Mouse (Mus musculus) intestine, embryonic 14.5 days (tissue): Measurements from ENCODE around the gene Piwil4. TPM values are rescaled to one million over a fixed set of nuclear protein-coding genes. Genes with fewer than 3 reads are reported as not detected.

Experiments used
- ATAC-seq: fragments of 200-750 bp; cut with Nextera tagmentation; replicated peaks from 2 replicates; pipeline ENCODE4 v1.8.0; 2017; ENCODE audit warnings: low read depth, moderate number of reproducible peaks, moderate TSS enrichment, moderate library complexity; ENCODE audit not compliant: low FRiP score, low TSS enrichment
- DNase-seq: peaks from one replicate; pipeline ENCODE4 v3.0.0-alpha.2; 2018; ENCODE audit warnings: low spot score
- H3K27ac ChIP-seq: fragments of 300-500 bp; sonication (generic); 2 replicates; pipeline ENCODE4 v1.5.1; 2014; ENCODE audit warnings: low read depth, mild to moderate bottlenecking, control low read depth
- H3K27me3 ChIP-seq: fragments of 300-500 bp; sonication (generic); replicated peaks from 2 replicates; pipeline ENCODE4 v1.6.1; 2014; ENCODE audit warnings: low read length, control low read depth; ENCODE audit not compliant: control insufficient read depth, insufficient read depth
- H3K36me3 ChIP-seq: fragments of 300-500 bp; sonication (generic); 2 replicates; pipeline ENCODE4 v1.6.1; 2014; ENCODE audit warnings: low read length, control low read depth; ENCODE audit not compliant: control insufficient read depth, insufficient read depth
- H3K4me1 ChIP-seq: fragments of 300-500 bp; sonication (generic); replicated peaks from 2 replicates; pipeline ENCODE4 v1.6.1; 2014; ENCODE audit warnings: low read length, control low read depth, mixed read lengths; ENCODE audit not compliant: control insufficient read depth, insufficient read depth
- H3K4me2 ChIP-seq: fragments of 300-500 bp; sonication (generic); 2 replicates; pipeline ENCODE4 v1.6.1; 2014; ENCODE audit warnings: low read length
- H3K4me3 ChIP-seq: fragments of 300-500 bp; sonication (generic); 2 replicates; pipeline ENCODE4 v1.5.1; 2014; ENCODE audit warnings: low read depth, low read length, control low read depth, mixed read lengths
- H3K9ac ChIP-seq: fragments of 300-500 bp; sonication (generic); 2 replicates; pipeline ENCODE4 v1.6.1; 2014; ENCODE audit warnings: mild to moderate bottlenecking, low read length
- H3K9me3 ChIP-seq: fragments of 300-500 bp; sonication (generic); 2 replicates; pipeline ENCODE4 v1.6.1; 2016; ENCODE audit warnings: low read length, control low read depth; ENCODE audit not compliant: control insufficient read depth
- WGBS: fragments of 180-500 bp; shearing (Covaris S2); extraction: QIAGEN DNeasy Blood & Tissue Kit; methylation state at CpG from one replicate; pipeline ENCODE4 v1.1.7; 2014; 5-methylcytosine and 5-hydroxymethylcytosine counted together
- polyA plus RNA-seq: library from polyadenylated mRNA; unstranded; fragments of >200 nt; fragmentation: Nextera tagmentation; extraction: Ambion mirVana; gene quantifications from 2 replicates; pipeline ENCODE4 v1.2.1, GENCODE M21; 2014

Gene Piwil4
- polyA plus RNA-seq, 1 experiment from 2014 or later: 0.49 TPM

- Histone ChIP-seq H3K4me2 (no peak overlapping the region), H3K27ac (no peak overlapping the region), H3K36me3 (no peaks in the 10 kb centered on the region), H3K27me3 (no peaks in the 10 kb centered on the region), H3K4me1 (peaks cover 3% of the 10 kb centered on the region; the same call in 1 of the 2 replicates), H3K9me3 (0 out of 2 replicates have a peak, but pooled peaks cover 3% of the 10 kb centered on the region), H3K4me3 (no peak overlapping the region), H3K9ac (no peak overlapping the region)
- DNase-seq (no peak), ATAC-seq (no peak)
- 88% methylated on average over 8 of the region's 8 CpGs for WGBS
Measured at GRCm38 (mm10) chr9:14647849-14648248, 92.7 kb downstream of the Piwil4 start.

GRCm38 (mm10) chr9:14646641-14647040, 93.9 kb downstream of the Piwil4 start:
- H3K9me3 ChIP-seq: 0 out of 2 replicates have a peak, but pooled peaks cover 3% of the 10 kb centered on the region
- no peaks in the 10 kb centered on the region for H3K36me3 ChIP-seq
- no peak overlapping the region for H3K9ac ChIP-seq
- ATAC-seq: no peak
- WGBS: 97% methylated on average over 1 of the region's 1 CpGs
- no peak overlapping the region for H3K4me2 ChIP-seq
- H3K27me3 ChIP-seq: no peaks in the 10 kb centered on the region
- DNase-seq: no peak
- no peak overlapping the region for H3K27ac ChIP-seq
- H3K4me1 ChIP-seq: peaks cover 6% of the 10 kb centered on the region; the same call in 1 of the 2 replicates
- no peak overlapping the region for H3K4me3 ChIP-seq

Other genes with a start within 250 kb of the Piwil4 start
- 0.34 and 0.58 TPM in 2 replicates for gene Kdm4d, start 240.3 kb downstream of the Piwil4 start, polyA plus RNA-seq
- 150 and 152 TPM in 2 replicates for gene Cwc15, start 240.1 kb downstream of the Piwil4 start, polyA plus RNA-seq
- 22.4 and 23.6 TPM in 2 replicates for gene Amotl1, start 95.7 kb downstream of the Piwil4 start, polyA plus RNA-seq
- 6.5 and 6.7 TPM in 2 replicates for gene Fut4, start 11.7 kb upstream of the Piwil4 start, polyA plus RNA-seq
- not detected in 2 replicates for gene 1700012B09Rik, start 30.3 kb upstream of the Piwil4 start, polyA plus RNA-seq
- gene Mre11a, start 43.9 kb upstream of the Piwil4 start, polyA plus RNA-seq: 29.6 and 33.3 TPM in 2 replicates
- gene Ankrd49, start 44.1 kb upstream of the Piwil4 start, polyA plus RNA-seq: 47.9 and 52.0 TPM in 2 replicates
- gene Gpr83, start 119.5 kb upstream of the Piwil4 start, polyA plus RNA-seq: 0.44 and 0.69 TPM in 2 replicates
- gene Izumo1r, start 163.2 kb upstream of the Piwil4 start, polyA plus RNA-seq: not detected in 2 replicates